Mouse (Mus musculus): ENCODE measurements around the gene Atp6v0c.
A peak's percentile ranks its signal among the peaks of the same experiment; 100 is the strongest.

Gene Atp6v0c

DNA sequence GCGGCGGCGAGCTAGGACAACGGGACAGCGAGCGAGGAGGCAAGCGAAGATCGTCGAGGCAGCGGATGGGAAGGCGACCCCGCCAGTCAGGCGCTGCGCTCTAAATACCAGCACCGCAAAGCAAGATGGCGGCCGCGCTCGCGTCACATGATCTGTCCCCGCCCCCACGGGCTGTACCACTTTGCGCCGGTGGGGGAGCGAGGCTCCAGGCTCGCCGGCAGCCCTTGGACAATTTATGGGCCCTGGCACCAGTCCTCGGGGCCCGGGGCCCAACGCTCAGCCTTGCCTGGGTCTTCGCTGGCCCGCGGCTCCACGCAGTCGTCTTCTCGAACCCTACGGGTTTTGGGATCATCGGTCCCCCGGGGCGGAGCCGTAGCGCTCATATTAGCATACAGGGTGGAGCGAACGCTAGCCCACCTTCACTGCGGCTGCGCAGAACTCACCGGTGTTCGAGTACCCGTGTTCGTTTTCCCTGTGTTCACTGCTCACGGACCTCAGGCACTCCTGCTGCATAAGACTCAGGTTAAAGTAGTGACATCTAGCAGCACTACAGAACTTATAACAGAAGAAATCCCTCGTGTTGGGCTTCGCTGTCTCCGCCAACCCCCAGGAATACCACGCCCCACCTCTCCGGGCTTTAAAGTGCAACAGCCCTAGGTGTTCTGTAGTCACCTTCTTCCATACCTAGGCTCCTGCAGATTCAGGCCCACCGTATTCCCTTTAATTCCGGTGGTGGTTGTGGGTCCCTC is at the start of gene Atp6v0c:
Gene Atp6v0c, minus strand, starts transcription at position 386 of the 749 bp plus-strand sequence.
- peak; percentile 98 for DNase-seq

DNA sequence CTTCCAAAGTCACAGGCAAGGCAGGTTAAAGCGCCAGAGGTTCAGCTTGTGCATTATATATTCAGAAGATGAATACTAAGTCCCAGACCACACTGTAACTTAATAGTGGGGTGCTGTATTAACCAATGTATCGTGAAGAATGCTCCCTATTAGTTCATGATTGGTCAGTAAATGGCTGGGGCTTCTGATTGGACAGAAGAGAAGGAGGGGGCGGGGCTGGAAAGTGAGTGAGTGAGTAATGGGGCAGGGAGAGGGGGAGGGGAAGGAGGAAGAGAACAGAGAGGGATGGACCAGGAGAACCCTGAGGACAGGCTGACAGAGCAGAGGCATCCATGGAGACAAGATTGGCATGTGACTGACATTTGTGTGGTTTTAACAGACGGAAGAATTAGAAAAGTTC is 47.3 kb upstream of the Atp6v0c start:
- DNase-seq = no peak

DNA sequence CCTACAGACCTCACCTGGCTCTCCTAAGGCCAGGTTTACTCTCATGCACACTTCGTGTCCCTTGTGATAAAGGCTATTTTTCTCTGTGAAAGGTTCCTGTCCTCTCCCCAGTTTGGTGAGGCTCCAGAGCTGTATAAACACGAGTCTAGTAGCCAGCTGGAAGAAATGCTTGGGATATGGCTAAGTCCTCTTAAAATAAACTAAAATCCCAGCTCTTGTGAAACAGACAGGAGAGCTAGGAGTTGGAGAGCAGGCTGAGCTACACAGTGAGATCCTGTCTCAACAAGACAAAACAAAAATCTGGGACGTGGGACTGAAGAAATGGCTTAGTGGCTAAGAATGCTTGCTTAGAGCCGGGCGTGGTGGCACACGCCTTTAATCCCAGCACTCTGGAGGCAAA is 43.7 kb upstream of the Atp6v0c start:
- DNase-seq = no peak

DNA sequence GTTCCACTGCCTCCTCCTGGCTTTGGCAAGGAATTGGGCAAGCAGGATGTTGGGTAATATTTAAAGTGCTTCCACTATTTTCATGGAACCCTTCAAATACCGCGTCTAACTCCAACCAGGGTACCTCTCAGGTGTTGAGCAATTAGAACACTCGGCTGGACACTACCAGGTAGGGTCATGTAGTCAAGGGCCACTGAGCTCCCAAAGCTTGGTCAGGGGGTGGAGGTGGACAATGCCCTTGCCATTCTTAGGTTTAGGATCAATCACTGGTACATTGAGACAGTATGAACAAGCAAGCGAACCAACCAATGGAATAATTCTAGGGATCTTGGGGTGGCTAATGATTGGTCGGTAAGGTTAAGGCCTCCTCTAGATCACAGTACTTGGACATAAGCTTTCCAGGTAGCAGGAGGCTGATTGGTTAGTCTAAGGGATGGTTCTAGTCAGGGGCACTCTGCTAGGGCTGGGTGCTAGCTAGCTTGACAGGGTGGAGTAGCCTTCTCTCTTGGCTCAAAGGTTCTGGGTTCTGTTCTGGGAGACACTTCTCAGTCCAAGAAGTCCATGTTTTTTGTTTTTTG is 43.0 kb upstream of the Atp6v0c start:
- no peak for DNase-seq

DNA sequence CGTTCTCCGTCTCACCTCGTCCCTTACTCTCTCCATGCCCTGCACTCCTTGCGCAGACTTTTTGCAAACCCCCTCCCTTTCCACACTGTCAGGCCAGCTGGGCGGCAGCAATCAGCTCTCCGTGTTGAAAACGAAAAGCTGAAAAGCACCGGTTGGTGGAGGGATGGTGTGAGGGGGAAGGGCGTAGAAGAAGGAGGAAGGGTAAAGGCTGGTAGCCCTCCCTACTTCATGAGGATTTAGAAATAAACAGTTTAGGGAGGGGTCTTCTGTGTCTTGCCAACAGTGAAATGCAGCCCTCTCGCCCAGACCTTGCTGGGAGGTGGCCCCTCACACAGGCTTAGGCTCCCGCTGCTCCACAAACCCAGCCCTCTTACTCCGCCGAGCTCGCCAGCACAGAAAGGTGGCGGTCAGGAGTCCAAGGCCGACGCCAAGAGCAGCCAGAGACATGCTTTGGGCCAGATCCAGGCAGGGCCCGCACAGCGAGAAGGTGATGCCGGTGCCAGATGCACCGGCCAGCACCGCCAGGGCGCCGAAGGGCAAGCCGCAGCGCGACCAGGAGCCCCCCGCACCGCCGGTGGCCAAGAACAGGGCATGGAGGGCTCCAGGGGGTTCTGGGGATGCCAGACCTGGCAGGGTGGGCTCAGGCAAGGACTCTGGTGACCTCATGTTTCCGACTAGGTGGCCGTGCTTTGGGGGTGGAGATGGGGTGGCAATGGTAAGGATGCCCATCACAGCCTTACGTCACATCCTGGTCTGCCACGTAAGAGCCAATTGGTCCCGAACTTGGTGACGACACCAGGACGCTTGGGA is 42.3 kb upstream of the Atp6v0c start:
- DNase-seq = peak; percentile 88

DNA sequence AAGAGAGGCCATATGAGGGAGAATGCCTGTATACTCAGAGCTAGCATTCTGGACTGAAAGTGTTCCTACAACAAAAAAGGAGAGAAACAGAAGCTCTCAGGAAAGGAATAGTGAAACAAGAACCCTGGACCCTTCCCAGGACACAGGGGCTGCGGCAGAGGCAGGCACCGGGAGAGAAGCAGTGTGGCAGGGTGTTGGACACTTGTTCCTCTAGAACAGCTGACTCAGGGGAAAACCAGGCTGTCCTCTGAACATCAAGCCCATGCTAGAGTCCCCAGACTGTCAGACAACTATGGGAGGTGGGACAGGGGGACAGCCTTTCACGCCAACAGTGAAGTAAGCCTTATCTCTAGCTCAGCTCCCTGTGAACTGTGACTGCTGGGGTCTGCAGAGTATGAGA is 41.1 kb upstream of the Atp6v0c start:
- peak; percentile 52 for DNase-seq

DNA sequence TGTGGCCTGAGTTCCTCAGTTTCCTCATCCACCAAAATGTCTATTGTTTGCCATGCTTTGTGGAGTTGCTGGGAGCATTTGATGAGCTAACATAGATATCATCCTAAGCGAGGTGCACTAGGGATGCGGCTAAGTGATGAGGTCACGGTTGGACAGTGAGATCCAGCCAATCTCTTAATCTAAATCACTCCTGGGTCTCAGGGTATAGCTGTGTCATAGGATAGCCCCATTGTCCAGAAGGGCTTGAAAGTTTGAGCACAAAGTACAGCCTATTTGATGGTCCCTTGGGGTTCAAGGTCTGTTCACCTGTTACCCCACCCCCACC is 40.4 kb upstream of the Atp6v0c start:
- DNase-seq = peak; percentile 56

DNA sequence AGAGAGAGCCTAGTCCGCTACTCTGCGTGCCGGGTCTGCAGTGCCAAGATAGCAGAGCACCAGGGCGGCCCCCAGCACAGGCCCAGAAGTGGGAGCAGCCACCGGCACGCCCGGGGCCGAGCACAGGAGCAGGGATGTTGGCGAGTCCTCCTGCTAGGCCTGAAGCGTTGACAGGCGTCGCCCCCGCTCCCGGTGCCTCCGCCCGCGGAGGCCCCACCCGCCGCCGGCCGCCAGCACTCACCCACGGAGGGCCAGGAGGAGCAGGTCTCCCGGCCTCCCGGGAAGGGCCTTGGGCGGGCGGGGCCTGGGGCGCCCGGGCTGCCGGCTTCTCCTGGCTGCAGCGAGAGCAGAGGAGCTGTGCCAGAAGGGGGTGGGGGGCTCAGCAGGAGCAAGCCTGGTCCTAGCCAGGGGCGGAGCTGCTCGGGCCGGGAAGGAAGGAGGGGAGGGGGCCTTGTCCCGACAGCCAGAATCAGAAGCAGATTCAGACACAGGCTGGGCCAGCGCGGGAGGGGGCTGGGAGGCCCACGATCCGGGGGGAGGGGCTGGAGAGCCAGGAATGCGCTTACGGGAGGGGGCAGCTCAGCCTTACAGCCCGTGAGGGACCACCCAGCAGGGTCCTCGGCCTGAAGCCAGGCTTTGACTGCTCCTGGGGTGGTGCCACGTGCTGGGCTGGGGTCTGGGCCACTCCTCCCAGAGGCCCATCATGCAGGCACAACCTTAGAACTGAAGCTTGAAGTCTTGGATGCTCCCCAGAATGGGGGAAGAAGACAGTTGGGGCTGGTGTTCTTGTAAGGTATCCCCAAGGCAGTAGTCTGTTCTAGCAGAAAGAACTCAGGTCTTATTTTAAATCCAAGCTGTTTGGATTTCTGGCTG is 39.8 kb upstream of the Atp6v0c start, which contains the start of gene Ntn3:
Gene Ntn3, minus strand, starts transcription at position 489 of the 873 bp plus-strand sequence.
- DNase-seq = peak; percentile 73

DNA sequence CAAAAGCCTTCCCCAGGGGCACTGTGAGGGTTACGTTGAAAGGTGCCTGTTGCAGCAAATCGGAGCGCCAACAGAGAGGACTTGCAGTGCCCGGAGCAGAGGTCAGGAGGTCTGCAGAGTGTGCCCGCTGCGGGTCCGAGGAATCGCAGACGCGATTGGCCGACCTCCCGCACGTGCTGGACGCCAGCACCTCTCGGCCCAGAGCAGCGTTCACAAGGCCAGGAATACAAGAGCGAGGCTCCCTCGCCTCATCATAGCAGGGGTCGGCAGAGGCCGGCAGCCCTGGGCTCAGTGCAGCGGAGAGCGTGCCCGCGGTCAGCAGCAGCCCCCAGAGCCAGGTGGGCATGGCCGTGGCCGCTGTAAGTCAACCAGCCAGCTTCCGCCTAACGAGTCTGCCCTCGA is 39.1 kb upstream of the Atp6v0c start:
- no peak for DNase-seq

DNA sequence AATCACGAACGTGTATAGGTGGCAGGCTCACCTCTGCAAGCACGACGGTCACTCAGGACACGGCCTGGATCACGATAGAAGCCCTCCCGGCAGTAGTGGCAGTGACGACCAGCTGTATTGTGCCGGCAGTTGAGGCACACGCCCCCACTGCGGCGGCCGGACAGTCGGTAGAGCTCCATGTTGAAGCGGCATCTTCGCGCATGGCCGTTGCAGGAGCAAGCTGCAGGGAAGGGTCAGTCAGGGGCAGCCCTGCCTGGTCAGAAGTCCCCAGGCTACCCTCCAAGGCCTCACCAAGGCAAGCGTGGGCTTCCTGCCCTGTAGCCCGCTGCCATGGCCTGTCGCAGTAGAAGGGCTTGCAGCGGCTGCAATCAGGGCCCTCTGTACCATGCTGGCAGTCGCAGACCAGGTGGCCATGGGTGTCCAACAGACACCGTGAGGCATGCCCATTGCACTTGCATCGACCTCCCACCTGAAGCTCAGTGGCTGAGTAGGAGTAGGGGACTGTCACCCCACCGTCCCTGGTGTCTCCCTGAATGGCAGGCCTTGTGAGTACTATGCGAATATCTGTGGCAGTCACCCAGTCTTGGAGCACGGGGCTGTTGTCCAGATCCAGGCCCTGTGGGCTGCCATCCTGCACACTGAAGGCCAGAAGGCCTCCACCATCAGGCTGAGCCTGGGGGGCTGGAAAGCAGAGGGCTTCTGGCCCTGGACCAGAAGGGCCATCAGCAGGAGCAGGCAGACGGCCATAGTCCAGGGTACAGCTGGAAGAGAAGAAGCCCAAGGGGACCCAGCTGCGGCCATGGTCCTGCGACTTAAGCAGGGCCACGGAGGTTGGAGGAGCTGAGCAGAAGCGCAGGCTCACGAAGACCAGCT is 38.5 kb upstream of the Atp6v0c start:
- peak; percentile 57 for DNase-seq

DNA sequence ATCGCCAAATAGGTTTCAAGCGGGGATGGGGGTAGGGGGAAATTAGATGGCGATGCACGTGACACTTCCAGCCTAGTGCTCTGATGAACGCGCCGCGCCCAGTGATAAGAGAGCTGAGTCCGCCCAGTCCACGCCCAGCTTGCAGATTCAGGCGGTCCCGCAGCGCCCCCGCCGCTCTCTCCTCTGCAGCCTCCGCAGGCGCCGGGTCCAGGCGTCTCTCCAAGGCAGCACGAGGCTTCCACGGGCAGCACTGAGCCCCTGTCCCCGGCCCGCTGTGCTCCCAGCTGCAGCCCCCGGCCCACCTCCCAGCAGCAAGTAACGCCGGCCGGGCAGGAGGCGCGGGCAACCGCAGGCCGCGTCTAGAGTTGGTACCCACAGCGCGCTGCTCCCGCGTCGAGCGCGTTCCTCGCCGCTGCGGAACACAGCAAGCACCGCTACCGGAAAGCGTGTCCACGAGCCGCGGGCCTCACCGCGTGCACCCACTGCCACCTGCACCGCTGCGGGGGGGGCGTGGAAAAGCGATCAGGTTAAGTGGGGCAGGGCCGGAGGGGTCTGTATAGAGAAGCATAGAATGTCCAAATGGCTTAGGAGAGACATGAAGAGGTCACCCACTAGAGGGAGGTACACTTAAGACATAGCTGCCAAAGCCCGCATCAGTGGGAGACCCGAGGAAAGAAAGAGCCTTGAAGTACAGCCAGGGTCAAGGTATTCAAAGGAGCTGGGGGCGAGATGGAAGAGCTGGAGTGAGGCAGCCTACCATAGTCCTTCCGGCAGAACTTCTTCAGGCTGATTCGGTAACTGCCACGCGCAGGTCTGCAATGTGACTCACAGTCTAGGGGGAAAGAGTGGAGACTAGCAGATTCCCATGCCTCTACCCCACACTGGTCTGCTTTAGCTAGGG is 37.2 kb upstream of the Atp6v0c start:
- DNase-seq = peak; percentile 73

DNA sequence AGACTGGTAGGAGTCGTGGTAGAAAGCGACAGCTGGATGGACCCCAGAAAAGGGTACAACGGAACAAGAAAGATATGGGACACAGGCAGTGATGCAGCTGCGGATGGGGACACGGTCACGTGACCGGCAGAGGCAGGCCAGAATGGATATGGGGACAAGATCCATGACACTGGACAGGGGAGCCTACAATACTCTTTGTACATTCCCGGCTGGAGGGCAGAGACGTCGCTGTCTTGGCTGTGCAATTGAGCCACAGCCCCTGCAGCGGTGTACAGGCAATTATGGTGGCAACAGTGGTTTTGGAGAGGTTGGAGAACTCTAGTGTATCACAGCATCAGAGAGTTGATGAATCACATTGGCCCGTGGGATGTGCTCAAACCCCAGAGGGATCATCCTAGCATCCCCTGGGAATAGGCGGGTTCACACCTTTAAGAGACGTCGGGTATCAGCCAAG is 36.4 kb upstream of the Atp6v0c start:
- peak; percentile 69 for DNase-seq

DNA sequence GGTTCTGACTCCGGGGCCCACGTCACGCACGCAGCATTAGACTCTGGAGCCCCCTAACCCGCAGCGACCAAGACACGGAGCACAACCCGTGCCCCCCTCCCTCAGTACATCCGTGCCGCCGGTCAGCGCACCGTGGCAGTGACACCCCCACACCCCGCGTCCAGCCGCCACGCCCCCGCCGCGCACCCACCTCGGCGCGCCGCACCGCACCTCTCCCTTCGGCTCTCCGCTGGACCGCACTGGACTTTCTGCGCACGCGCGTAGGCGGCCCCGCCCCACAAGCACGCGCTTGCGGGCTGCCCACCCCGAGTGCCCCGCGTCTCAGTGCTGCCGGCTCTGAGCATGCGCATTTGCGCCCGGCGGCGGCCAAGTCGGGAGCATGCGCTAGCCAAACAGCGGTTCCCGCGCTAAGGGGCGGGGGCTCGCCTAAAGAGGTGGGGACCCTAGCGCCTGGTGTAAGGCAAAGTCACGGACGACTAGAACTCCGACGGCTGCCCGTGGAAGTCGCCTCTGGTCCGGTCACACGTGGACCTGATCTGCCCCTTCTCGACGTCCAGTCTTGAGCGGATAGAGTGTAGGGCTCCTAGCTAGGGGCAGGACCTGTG is 35.9 kb upstream of the Atp6v0c start, which contains the start of gene Tbc1d24:
Gene Tbc1d24, minus strand, starts transcription at position 279 of the 605 bp plus-strand sequence.
- peak; percentile 94 for DNase-seq

DNA sequence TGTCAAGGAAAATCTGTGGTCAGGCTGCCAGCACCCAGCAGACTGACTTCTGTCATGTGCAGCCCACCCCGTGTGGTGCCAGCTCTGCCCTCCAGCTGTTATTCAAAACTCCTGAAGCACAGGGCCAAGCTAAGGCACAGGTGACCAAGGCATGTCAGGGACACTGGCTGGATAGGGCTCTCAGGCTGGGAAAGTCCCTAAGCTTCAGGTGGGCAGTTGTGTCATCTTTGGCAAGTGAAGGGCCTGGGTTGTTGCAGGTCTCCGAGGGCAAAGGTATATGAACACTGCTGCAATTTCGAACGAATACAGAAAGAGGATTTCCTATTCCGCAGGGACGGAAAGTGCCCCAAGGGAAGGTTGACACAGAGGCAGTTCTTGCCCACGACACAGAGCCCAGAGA is 35.3 kb upstream of the Atp6v0c start:
- no peak for DNase-seq

DNA sequence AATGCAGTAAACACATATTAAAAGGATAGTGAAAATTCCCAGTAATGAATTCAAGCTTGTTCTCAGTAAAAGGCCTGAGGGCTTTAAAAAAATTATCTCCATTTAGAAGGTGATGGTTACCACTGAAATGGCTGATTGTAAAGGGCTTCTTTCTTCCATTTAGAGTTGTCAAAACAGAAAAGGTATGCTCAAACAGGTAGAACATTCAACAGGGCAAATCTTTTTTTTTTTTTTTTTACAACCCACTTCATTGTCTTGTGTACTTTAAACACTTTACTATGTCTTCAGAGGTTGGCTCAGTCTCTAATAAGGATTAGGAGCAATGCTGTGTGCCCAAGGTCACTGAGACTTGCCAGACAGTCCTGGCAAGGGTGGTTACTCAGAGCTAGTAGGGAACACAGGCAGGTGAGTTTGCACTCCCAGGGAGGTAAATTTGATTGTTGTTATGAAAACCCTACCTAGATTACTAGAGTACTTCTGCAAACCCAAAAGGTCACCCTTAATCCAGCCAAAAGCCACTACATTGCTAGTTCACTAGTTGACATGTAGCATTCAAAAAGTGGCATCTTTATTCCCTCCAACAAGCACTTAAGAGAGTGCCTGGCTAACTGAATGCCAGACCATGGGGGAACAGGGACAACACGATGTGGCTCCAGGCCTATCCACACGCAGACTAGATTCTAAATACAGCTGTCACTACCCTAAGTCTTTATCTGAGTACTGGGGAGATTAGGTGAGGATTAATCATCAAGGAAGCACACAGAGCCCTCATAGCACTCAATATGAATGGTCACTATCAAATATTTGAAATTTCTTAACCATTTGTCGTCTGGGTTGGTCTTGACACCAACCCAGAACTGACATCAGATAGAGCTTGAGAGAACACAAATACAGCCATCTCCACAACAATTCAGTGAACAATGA is 34.4 kb upstream of the Atp6v0c start:
- DNase-seq = peak; percentile 29

DNA sequence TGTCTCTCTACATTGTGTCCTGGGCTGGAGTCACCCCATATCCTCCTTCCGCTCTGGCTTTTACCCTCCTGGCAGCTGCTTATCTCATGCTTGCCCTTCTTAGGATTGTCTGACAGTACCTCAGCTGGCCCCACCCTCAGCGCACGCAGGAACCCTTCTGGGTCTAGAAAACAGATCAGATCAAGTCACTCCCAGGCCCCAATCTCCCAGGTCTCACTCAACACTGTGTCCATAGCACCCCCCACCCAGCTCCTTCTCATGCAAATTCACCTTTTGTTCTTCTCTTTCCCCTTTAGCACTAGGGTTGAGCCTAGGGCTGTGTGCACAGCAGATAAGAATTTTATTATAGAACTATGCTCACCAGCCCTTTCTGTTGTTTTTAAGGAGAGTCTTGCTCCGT is 33.6 kb upstream of the Atp6v0c start:
- DNase-seq = peak; percentile 32

DNA sequence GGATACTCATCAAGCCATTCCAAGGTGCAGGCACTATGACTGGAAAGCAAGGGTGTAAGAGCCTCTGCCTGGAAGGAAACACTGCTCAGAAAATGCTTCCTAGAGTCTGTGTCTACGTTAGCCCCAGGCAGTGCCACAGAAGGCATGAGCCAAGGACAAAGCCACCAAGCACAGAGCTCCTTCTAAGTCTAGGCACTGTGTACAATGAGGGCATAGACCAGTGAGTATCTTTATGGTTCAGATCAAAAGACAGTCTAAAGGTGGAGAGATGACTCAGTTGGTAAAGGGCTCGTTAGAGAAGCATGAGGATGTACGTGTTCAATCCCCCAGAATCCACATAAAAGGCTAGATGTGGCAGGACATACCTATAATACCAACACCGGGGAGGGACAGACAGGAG is 31.6 kb upstream of the Atp6v0c start:
- DNase-seq = peak; percentile 21

DNA sequence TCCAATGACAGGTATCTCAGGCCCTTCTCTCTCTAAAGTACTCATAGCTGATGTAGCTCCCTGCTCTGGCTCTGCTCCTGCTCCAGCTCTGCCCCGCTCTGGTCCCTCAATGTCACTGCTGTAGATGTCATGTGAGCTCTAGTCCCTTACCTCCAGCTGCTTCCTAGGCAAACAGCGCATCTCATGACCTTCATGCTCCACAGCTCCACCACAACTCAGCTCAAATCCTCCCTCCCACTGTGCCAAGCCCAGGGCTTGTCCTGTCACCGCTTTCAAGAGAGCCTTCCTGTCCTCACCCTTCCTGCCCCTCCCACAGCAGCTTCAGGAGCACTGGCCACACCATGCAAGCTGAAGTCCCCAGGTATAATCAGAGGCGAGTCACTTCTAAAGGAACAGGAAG is 30.2 kb upstream of the Atp6v0c start:
- DNase-seq = no peak

DNA sequence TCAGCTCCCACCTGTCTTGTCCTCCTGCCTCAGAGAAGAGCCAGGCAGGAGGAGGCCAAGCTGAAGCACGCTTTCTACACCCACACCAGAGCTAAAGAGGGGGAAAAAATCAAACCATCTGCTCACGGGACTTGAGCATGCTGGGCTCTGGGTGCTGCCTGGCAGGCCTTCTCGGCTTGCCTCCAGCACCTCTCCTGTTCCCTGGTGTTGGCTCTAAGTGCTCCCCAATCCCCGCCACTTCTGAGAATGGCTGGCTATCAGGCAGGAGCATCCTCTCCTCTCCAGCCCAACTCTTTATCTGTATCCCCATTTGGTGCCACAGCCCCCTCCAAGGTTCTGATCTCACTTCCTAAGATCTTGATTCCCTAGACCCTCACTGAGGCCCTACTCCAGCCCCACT is 29.8 kb upstream of the Atp6v0c start:
- peak; percentile 77 for DNase-seq
